Mouse (Mus musculus) c-Kit-negative CD71-positive TER-119-positive erythroid progenitor cells, embryonic 14.5 days (primary cell): ENCODE data around the gene Fryl.

ENCODE experiments used
- DNase-seq: peaks from one replicate; pipeline ENCODE4 v3.0.0-alpha.2; 2013; ENCODE audit warnings: low read depth, low spot score

Gene Fryl

DNA sequence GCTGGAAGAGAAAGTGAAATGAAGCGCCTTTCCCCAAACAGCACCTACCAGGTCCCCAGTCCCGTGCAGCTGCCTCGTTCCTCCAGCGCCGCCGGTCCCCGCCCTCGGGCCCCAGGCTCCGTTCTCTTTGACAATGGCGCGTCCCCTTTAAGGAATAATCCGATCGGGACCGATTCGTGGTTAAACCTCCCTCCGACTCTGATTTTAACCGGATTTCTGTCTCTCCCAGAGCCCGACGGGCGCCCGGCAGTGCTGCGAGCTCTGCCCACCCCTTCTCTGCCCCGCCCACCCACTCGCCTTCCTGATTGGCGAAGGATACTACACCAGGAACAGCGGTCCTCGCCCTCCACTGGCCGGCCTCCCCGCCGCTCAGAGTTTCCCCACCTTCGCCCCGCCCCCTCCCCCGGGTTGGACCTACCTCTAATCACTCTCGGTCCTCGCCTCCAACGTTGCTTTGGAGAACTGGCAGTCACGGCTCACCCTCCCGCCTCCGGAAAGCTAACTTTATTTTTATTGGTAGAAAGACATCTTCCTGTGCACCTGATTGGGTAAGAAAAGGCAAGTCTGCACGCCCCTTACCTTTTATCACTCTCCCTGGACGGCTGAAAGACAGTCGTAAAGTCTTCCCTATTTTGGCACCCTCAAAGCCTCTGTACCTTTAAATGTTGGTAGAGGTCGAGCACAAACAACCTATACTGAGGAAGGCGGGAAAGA lies at the start of gene Fryl:
Gene Fryl, minus strand, starts transcription at position 268 of the 714 bp plus-strand sequence.
- peak; percentile 96 for DNase-seq

GRCm38 (mm10) chr5:73304507-73304906 lies 48.1 kb upstream of the Fryl start:
- no peak for DNase-seq

DNA sequence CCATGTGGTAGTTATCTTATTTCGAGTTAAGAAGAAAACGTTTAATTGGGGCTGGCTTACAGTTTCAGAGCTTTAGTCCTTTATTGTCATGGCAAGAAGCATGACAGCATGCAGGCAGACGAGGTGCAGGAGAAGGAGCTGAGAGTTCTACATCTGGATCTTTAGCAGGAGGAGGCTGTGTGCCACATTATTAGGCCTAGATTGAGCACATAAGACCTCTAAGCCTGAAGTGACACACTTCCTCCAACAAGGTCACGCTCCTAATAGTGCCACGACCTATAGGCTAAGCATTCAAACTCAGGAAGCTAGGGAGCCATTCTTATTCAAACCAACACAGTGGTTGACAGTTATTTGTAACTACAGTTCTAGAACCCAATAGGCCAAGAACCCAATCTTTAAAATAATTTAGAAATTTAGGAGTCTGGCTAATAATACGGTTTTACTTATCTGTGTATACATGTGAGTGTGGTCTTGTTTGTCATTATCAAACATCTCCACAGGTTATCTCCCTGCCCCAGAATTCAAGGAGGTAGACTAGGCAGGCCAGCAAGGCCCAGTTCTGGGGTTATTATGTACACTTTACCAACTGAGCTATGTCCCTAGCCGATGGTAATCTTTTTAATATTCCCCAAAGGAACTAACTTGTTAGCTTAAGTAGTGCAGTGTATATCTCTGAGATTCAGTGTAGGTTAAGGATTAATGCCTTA lies 45.3 kb upstream of the Fryl start:
- no peak for DNase-seq

DNA sequence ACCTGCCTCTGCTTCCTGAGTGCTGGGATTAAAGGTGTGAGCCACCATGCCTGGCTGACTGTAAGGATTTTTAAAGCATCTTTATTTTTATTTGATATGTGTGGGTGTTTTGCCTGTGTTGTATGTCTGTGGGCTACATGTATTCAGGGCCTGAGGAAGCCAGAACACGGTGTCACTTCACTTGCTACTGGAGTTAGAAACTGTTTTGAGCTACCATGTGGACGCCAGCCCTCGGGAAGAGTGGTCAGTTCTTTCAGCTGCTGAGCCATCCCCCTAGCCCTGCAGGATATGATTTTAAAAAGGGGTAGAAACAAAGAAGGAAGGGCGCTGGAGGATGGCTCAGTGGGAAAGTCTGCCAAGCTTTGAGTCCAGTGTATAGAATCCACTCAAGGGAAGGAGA lies 39.5 kb upstream of the Fryl start:
- DNase-seq: no peak

DNA sequence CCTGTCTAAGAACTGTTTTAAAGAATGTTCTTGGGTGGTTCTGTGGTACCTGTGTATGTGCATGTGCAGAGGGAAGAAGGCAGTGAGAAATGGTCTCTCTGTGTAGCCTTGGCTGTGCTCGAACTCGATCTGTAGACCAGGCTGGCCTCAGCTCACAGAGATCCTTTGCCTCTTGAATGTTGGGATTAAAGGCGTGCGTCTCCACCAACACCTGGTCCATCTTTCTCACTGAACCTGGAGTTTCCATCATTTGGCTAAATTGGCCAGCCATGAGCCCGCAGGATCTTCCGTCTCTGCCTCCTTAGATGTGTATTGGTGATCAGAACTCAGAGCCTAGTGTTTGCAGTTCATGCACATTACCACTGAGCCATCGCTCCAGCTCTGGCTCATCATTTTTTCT lies 38.6 kb upstream of the Fryl start:
- DNase-seq: no peak

DNA sequence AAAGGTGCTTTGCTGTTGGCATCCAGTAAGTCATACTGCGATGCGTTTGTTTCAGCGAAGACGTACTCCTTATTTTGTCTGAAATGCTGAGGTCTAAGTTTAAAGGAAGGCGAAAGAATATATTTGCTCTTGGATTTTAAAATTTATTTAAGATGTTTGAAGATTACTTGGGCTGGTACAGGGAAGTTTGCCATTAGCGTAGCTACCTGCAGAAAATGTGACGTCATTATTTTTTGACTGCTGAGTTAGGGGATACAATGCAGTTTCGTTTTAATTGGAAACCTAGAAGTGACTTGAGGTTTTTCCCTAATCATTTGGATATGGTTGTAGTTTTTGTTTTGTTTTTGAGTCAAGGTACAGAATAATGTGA lies 37.0 kb upstream of the Fryl start:
- peak; percentile 34 for DNase-seq

- DNase-seq: peak; percentile 95
Observed at GRCm38 (mm10) chr5:73292502-73293457, 36.4 kb upstream of the Fryl start, which contains the start of gene Ociad1. Gene Ociad1 (plus strand): TSS chr5:73292784.

- DNase-seq: no peak
Observed at GRCm38 (mm10) chr5:73289900-73290299, 33.5 kb upstream of the Fryl start.

DNA sequence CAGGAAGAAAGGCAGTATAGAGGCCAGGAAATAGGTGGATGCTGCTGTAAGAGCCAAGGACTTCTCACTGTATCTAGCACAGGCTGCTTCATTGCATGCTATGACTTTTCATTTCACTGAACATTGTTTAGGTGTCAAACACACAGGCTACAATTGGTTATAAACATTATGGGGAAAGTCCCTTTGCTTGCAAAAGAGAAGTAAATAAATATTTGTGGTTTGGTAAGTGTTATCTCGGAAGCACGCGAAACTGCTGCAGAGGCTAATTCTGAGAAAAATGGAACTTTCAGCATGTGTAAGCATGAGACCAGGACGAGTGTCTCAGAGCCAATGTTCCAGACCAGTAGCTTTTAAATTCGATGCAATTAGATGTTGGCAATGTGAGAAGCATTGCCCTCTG lies 30.2 kb upstream of the Fryl start:
- DNase-seq: no peak

DNA sequence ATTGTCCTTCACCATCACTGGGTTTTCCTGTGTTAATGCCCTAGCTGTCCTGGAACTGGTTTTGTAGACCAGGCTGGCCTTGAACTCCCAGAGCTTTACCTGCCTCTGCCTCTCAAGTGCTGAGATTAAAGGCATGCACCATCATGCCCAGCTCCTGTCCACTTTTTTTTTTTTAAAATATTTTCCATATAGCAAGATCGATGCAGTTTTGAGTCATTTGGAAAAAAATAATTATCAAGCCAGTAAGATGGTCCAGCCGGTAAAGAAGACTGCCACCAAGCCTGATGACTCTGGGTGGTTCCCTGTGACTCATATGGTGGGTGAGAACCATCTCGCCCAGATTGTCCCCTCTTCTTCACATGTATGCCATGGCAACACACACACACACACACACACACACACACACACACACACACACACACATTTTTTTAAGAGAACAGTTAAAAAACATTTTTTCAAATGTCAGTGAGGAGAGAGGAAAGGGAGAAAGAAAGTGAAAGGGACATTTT lies 29.1 kb upstream of the Fryl start:
- no peak for DNase-seq

DNA sequence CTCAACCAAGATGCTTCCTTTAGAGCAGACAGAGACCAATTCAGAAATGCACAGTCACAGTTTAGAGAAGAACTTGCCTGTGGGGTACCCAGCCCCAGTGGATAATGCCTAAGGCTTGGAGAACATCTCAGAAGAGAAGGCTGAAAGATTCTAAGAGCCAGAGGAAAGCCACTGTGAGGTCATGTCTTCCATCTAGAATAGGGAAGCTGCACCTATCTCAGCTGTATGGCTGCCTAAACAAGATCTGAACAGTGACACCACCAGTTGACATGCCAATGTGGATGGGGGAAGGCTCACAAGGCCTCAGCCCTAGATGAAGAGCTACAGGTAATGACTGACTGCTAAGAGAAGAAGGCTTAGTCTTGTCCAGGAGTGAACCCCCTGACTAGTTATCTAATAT lies 27.6 kb upstream of the Fryl start:
- no peak for DNase-seq

DNA sequence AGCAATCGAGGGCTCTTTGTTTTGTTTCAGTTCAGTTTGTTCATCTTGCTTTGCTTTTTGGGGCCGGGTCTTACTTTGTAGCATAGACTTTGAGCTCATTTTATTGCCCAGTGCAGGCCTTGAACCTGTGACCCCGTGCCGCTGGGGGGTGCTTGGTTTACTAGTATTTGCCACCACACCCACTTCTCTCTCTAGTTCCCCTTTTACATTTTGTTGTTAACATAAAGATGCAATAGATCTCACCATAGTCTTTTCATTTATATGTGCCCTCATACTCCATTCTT lies 24.1 kb upstream of the Fryl start:
- DNase-seq: no peak

- no peak for DNase-seq
Observed at GRCm38 (mm10) chr5:73279732-73280566, 23.5 kb upstream of the Fryl start.

GRCm38 (mm10) chr5:73279190-73279589 lies 22.8 kb upstream of the Fryl start:
- no peak for DNase-seq

DNA sequence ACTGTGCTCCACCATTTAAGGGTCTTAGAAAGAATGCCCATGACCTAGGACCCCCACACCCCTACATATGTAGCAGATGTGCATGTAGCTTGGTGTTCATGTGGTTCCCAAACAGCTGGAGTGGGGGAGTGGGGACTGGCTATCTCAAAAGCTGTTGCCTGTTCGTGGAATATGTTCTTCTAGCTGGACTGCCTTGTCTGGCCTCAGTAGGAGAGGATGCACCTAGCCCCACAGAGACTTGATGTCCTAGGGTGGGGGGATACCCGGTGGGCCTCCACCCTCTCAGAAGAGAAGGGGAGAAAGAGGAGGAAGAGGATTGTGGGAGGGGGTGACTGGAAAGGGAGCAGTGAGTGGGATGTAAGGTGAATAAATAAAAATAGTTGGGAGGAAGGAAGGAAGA lies 18.5 kb upstream of the Fryl start:
- DNase-seq: no peak

GRCm38 (mm10) chr5:73273171-73273570 lies 16.8 kb upstream of the Fryl start:
- DNase-seq: no peak

GRCm38 (mm10) chr5:73270612-73271011 lies 14.2 kb upstream of the Fryl start:
- DNase-seq: no peak

GRCm38 (mm10) chr5:73268636-73269213 lies 12.3 kb upstream of the Fryl start:
- DNase-seq: no peak

GRCm38 (mm10) chr5:73265460-73265859 lies 9.0 kb upstream of the Fryl start:
- no peak for DNase-seq

DNA sequence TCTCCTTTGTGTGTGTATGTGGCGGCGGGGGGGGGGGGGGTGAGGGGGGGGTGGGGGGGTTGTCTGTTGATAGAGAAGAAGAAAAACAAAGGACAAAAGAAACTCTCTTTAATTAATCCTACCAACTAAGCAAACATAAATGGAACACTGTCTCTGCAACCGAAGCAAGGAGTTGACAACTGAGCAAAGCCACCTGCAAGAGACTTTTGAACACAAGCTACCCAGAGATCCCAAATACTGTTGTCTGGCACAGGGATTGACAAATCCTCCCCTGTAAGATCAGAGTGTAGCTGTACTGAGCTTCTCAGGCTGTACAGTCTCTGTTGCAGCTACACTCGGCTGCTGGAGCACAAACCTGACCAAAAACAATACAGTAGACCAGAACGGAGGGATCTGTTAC lies 7.7 kb upstream of the Fryl start:
- no peak for DNase-seq

DNA sequence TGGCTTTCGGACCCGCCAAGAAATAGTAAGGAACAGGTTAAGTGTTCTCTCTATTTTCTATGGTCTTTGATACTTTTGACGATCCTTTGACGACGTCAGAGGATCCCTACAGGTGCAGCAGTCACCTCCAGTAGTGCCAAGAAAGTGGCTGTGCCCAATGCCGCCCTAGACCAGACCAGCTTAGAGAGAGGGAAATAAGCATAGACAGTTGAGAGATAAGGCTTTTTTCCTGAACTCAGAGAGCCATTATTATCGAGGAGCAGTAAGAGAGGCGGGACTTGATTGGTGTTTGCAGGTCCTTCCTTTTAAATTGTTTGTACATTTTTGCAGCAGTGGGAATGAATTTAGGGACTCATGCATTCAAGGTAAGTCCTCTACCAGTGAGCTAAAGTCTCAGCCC lies 1.3 kb upstream of the Fryl start:
- no peak for DNase-seq
